Mouse (Mus musculus): ENCODE measurements around the gene A730071L15Rik. TPM values are rescaled to one million over a fixed set of nuclear protein-coding genes. Genes with fewer than 3 reads are reported as not detected.

A730071L15Rik gene
- polyA plus RNA-seq, 1 experiment from 2014 or later, result 0.32 TPM

GRCm38 (mm10) chr11:6230012-6230411 is 30.2 kb downstream of the A730071L15Rik start, which contains the start of gene Npc1l1:
Gene Npc1l1, minus strand, starts transcription at chr11:6230143.
- no peak within 1 kb of the TSS for H3K4me3 ChIP-seq (replicated peaks; ENCODE audit: low read length)
- WGBS, result 65% methylated on average over 7 of the region's 7 CpGs
- no peaks in the 10 kb centered on the region for H3K36me3 ChIP-seq (ENCODE audit: control insufficient read depth, insufficient read depth, low read length)
- H3K27ac ChIP-seq (ENCODE audit: low read length), result no peak within 1 kb of the TSS
- H3K9me3 ChIP-seq (replicated peaks; ENCODE audit: control insufficient read depth, low read length), result 0 out of 2 replicates have a peak, but pooled peaks cover 4% of the 10 kb centered on the region
- peak; percentile 27; the same call in 1 of the 2 replicates for ATAC-seq (ENCODE audit: insufficient read depth, low FRiP score)
- no peaks in the 10 kb centered on the region for H3K27me3 ChIP-seq (ENCODE audit: control insufficient read depth, insufficient read depth, low read length)
- H3K4me1 ChIP-seq (ENCODE audit: control insufficient read depth, insufficient read depth, low read length), result no peaks in the 10 kb centered on the region
- no peak within 1 kb of the TSS for H3K4me2 ChIP-seq (ENCODE audit: low read depth, low read length)
- H3K9ac ChIP-seq (ENCODE audit: low read length), result no peak within 1 kb of the TSS

- Histone ChIP-seq H3K36me3 (ENCODE audit: control insufficient read depth, insufficient read depth, low read length) (no peaks in the 10 kb centered on the region), H3K9me3 (replicated peaks; ENCODE audit: control insufficient read depth, low read length) (0 out of 2 replicates have a peak, but pooled peaks cover 8% of the 10 kb centered on the region), H3K4me3 (replicated peaks; ENCODE audit: low read length) (no peak overlapping the region), H3K27ac (ENCODE audit: low read length) (no peak overlapping the region), H3K4me2 (ENCODE audit: low read depth, low read length) (no peak overlapping the region), H3K27me3 (ENCODE audit: control insufficient read depth, insufficient read depth, low read length) (no peaks in the 10 kb centered on the region), H3K9ac (ENCODE audit: low read length) (no peak overlapping the region), H3K4me1 (ENCODE audit: control insufficient read depth, insufficient read depth, low read length) (no peaks in the 10 kb centered on the region)
- no peak for ATAC-seq (ENCODE audit: insufficient read depth, low FRiP score)
- WGBS, result 81% methylated on average over 4 of the region's 4 CpGs
Measured at GRCm38 (mm10) chr11:6233025-6233424, 33.2 kb downstream of the A730071L15Rik start.

GRCm38 (mm10) chr11:6244707-6245106 is 44.9 kb downstream of the A730071L15Rik start:
- H3K36me3 ChIP-seq (ENCODE audit: control insufficient read depth, insufficient read depth, low read length), result no peaks in the 10 kb centered on the region
- no peak overlapping the region for H3K27ac ChIP-seq (ENCODE audit: low read length)
- no peaks in the 10 kb centered on the region for H3K9me3 ChIP-seq (replicated peaks; ENCODE audit: control insufficient read depth, low read length)
- H3K4me3 ChIP-seq (replicated peaks; ENCODE audit: low read length), result no peak overlapping the region
- no peak overlapping the region for H3K9ac ChIP-seq (ENCODE audit: low read length)
- no peak for ATAC-seq (ENCODE audit: insufficient read depth, low FRiP score)
- 54% methylated on average over 19 of the region's 19 CpGs for WGBS
- H3K4me1 ChIP-seq (ENCODE audit: control insufficient read depth, insufficient read depth, low read length), result no peaks in the 10 kb centered on the region
- no peaks in the 10 kb centered on the region for H3K27me3 ChIP-seq (ENCODE audit: control insufficient read depth, insufficient read depth, low read length)
- no peak overlapping the region for H3K4me2 ChIP-seq (ENCODE audit: low read depth, low read length)

Other genes with a start within 250 kb of the A730071L15Rik start
- 3.5 and 3.6 TPM in 2 replicates for gene Gck, start 249.9 kb upstream of the A730071L15Rik start, polyA plus RNA-seq (2015; fragmentation: Nextera tagmentation; extraction: Ambion mirVana)
- 56.2 and 58.1 TPM in 2 replicates for gene Ykt6, start 244.3 kb upstream of the A730071L15Rik start, polyA plus RNA-seq (2015; fragmentation: Nextera tagmentation; extraction: Ambion mirVana)
- 4.5 and 6.0 TPM in 2 replicates for gene Camk2b, start 133.7 kb upstream of the A730071L15Rik start, polyA plus RNA-seq (2015; fragmentation: Nextera tagmentation; extraction: Ambion mirVana)
- gene Nudcd3, start 386 bp downstream of the A730071L15Rik start, polyA plus RNA-seq (2015; fragmentation: Nextera tagmentation; extraction: Ambion mirVana), result 39.0 and 42.3 TPM in 2 replicates
- 3.5 and 3.8 TPM in 2 replicates for gene Npc1l1, start 30.1 kb downstream of the A730071L15Rik start, polyA plus RNA-seq (2015; fragmentation: Nextera tagmentation; extraction: Ambion mirVana)
- gene Ddx56, start 67.7 kb downstream of the A730071L15Rik start, polyA plus RNA-seq (2015; fragmentation: Nextera tagmentation; extraction: Ambion mirVana), result 85.2 and 87.6 TPM in 2 replicates
- gene Tmed4, start 74.8 kb downstream of the A730071L15Rik start, polyA plus RNA-seq (2015; fragmentation: Nextera tagmentation; extraction: Ambion mirVana), result 119 and 122 TPM in 2 replicates
- 134 and 137 TPM in 2 replicates for gene Ogdh, start 91.6 kb downstream of the A730071L15Rik start, polyA plus RNA-seq (2015; fragmentation: Nextera tagmentation; extraction: Ambion mirVana)
- gene Zmiz2, start 189.0 kb downstream of the A730071L15Rik start, polyA plus RNA-seq (2015; fragmentation: Nextera tagmentation; extraction: Ambion mirVana), result 9.8 and 10.2 TPM in 2 replicates
- gene Ppia, start 215.4 kb downstream of the A730071L15Rik start, polyA plus RNA-seq (2015; fragmentation: Nextera tagmentation; extraction: Ambion mirVana), result 4,720 and 4,955 TPM in 2 replicates
- gene H2afv, start 244.4 kb downstream of the A730071L15Rik start, polyA plus RNA-seq (2015; fragmentation: Nextera tagmentation; extraction: Ambion mirVana), result 357 and 363 TPM in 2 replicates